Mouse (Mus musculus): ENCODE data around the gene Clec4b2. TPM values are rescaled to one million over a fixed set of nuclear protein-coding genes. Genes with fewer than 3 reads are reported as not detected.
"Not testable (repeated sequence)": the region's sequence is repeated elsewhere in the genome, so short reads cannot be mapped to it uniquely, and the experiment has no call there.

Clec4b2 gene
- polyA plus RNA-seq, 1 experiment from 2014 or later, result not detected

DNA sequence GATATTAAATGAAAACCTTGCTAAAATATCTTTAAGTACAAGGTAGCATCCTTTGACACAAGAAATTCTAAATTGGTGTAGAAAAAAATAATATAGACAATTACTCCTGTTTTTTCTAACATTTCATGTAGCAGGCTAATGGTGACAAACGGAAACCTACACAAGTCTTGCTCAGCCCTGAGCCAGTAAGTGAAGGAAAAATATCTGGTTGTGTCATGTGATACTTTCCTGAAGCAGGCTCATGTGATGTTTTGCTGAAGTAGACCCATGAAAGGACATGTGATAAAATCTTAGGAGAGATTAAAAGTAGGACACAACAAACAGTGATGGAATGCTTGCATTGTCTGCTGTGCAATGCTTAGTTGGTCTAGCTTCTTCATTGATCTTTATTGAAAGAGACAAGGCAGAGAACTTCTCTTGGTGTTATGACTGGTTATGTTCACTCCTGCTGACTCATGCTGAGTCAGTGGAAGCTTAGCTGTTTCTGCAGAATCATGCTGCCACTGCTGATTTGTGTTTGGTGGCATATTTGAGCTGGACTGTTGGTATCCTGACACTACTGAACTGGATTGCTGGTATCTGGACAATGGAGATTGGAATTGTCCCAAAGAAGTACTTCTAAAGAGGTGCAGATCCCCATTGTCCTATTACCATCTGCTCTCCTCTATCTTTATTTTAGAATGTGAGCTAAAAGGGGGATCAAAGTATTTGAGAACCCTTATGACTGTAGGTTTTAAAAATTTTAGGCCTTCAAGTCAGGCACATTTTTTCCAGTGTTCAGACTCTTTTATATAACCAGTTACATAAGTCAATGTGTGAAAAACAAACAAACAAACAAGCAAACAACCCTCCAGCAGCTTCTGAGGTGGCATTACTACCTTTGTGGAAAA lies 34.7 kb downstream of the Clec4b2 start:
- no peak overlapping the region for H3K4me2 ChIP-seq (ENCODE audit: low read depth, low read length)
- no peak overlapping the region for H3K27ac ChIP-seq (replicated peaks; ENCODE audit: low read depth, low read length)
- H3K4me3 ChIP-seq (ENCODE audit: low read depth, low read length), result no peak overlapping the region
- H3K36me3 ChIP-seq (replicated peaks; ENCODE audit: control insufficient read depth, insufficient read depth, low read depth, low read length), result no peaks in the 10 kb centered on the region
- H3K4me1 ChIP-seq (ENCODE audit: control insufficient read depth, insufficient read depth, low read length), result no peaks in the 10 kb centered on the region
- no peaks in the 10 kb centered on the region for H3K9me3 ChIP-seq (replicated peaks; ENCODE audit: control insufficient read depth, low read length)
- WGBS, result 86% methylated on average over 1 of the region's 1 CpGs
- no peak overlapping the region for H3K9ac ChIP-seq (replicated peaks; ENCODE audit: low read length)
- ATAC-seq (replicated peaks; ENCODE audit: insufficient number of reproducible peaks, low FRiP score, low TSS enrichment, low read depth), result no peak
- no peak for DNase-seq (ENCODE audit: low spot score)
- no peaks in the 10 kb centered on the region for H3K27me3 ChIP-seq (ENCODE audit: control insufficient read depth, insufficient read depth, low read length)

GRCm38 (mm10) chr6:123208077-123208439 lies 35.4 kb downstream of the Clec4b2 start:
- H3K36me3 ChIP-seq (replicated peaks; ENCODE audit: control insufficient read depth, insufficient read depth, low read depth, low read length); H3K4me3 ChIP-seq (ENCODE audit: low read depth, low read length); H3K9me3 ChIP-seq (replicated peaks; ENCODE audit: control insufficient read depth, low read length); H3K4me2 ChIP-seq (ENCODE audit: low read depth, low read length); ATAC-seq (replicated peaks; ENCODE audit: insufficient number of reproducible peaks, low FRiP score, low TSS enrichment, low read depth); H3K27me3 ChIP-seq (ENCODE audit: control insufficient read depth, insufficient read depth, low read length); DNase-seq (ENCODE audit: low spot score); H3K4me1 ChIP-seq (ENCODE audit: control insufficient read depth, insufficient read depth, low read length); H3K9ac ChIP-seq (replicated peaks; ENCODE audit: low read length); H3K27ac ChIP-seq (replicated peaks; ENCODE audit: low read depth, low read length): not testable (repeated sequence)

GRCm38 (mm10) chr6:123211726-123212125 lies 39.0 kb downstream of the Clec4b2 start:
- Histone ChIP-seq H3K4me1 (ENCODE audit: control insufficient read depth, insufficient read depth, low read length) (no peaks in the 10 kb centered on the region), H3K27ac (replicated peaks; ENCODE audit: low read depth, low read length) (no peak overlapping the region), H3K27me3 (ENCODE audit: control insufficient read depth, insufficient read depth, low read length) (no peaks in the 10 kb centered on the region), H3K4me3 (ENCODE audit: low read depth, low read length) (no peak overlapping the region), H3K36me3 (replicated peaks; ENCODE audit: control insufficient read depth, insufficient read depth, low read depth, low read length) (no peaks in the 10 kb centered on the region), H3K9me3 (replicated peaks; ENCODE audit: control insufficient read depth, low read length) (no peaks in the 10 kb centered on the region), H3K4me2 (ENCODE audit: low read depth, low read length) (no peak overlapping the region), H3K9ac (replicated peaks; ENCODE audit: low read length) (no peak overlapping the region)
- WGBS, result 75% methylated on average over 1 of the region's 1 CpGs
- no peak for DNase-seq (ENCODE audit: low spot score)
- no peak for ATAC-seq (replicated peaks; ENCODE audit: insufficient number of reproducible peaks, low FRiP score, low TSS enrichment, low read depth)

DNA sequence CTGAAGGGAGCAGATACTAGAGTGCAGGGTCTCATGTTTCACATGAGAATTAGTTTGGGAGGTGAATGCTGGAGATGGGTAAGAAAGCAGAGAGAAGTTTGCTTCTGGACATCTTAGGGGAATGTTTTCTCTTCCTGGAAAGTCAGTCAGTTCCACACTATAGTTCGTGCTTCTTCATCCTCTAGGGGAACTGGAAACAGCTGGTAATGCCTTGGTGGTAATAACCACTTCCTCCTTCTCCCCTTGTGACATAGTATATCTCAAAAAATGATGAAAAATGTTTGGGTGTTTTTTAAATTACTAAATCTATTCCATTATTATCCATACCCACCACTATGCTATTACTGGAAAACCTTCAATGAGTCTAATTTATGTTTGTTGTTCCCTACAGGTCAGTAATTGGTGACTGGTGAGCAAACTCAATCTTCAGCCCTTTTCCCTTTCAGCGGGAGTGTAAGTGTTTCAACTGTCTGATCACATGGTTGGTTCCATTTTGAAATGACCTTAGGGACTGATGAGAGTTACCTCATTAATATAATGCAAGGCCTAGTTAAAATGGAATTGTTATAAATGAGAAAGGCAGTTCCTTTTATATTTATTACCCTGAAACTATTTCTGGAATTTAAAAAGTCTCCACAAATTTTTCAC lies 55.0 kb downstream of the Clec4b2 start:
- H3K4me3 ChIP-seq (ENCODE audit: low read depth, low read length), result no peak overlapping the region
- no peak for DNase-seq (ENCODE audit: low spot score)
- no peaks in the 10 kb centered on the region for H3K4me1 ChIP-seq (ENCODE audit: control insufficient read depth, insufficient read depth, low read length)
- H3K9me3 ChIP-seq (replicated peaks; ENCODE audit: control insufficient read depth, low read length), result no peaks in the 10 kb centered on the region
- WGBS, result 69% methylated on average over 2 of the region's 2 CpGs
- no peak for ATAC-seq (replicated peaks; ENCODE audit: insufficient number of reproducible peaks, low FRiP score, low TSS enrichment, low read depth)
- no peaks in the 10 kb centered on the region for H3K36me3 ChIP-seq (replicated peaks; ENCODE audit: control insufficient read depth, insufficient read depth, low read depth, low read length)
- H3K27ac ChIP-seq (replicated peaks; ENCODE audit: low read depth, low read length), result no peak overlapping the region
- no peak overlapping the region for H3K9ac ChIP-seq (replicated peaks; ENCODE audit: low read length)
- H3K4me2 ChIP-seq (ENCODE audit: low read depth, low read length), result no peak overlapping the region
- no peaks in the 10 kb centered on the region for H3K27me3 ChIP-seq (ENCODE audit: control insufficient read depth, insufficient read depth, low read length)

GRCm38 (mm10) chr6:123229644-123230043 lies 57.0 kb downstream of the Clec4b2 start, which contains the start of gene Clec4n:
Clec4n (plus strand) TSS chr6:123229843.
- Histone ChIP-seq H3K27me3 (ENCODE audit: control insufficient read depth, insufficient read depth, low read length) (no peaks in the 10 kb centered on the region), H3K36me3 (replicated peaks; ENCODE audit: control insufficient read depth, insufficient read depth, low read depth, low read length) (no peaks in the 10 kb centered on the region), H3K27ac (replicated peaks; ENCODE audit: low read depth, low read length) (no peak within 1 kb of the TSS), H3K4me1 (ENCODE audit: control insufficient read depth, insufficient read depth, low read length) (no peaks in the 10 kb centered on the region), H3K4me2 (ENCODE audit: low read depth, low read length) (no peak within 1 kb of the TSS), H3K4me3 (ENCODE audit: low read depth, low read length) (no peak within 1 kb of the TSS), H3K9ac (replicated peaks; ENCODE audit: low read length) (no peak within 1 kb of the TSS), H3K9me3 (replicated peaks; ENCODE audit: control insufficient read depth, low read length) (no peaks in the 10 kb centered on the region)
- WGBS, result 68% methylated on average over 3 of the region's 3 CpGs
- ATAC-seq (replicated peaks; ENCODE audit: insufficient number of reproducible peaks, low FRiP score, low TSS enrichment, low read depth), result no peak
- no peak for DNase-seq (ENCODE audit: low spot score)

DNA sequence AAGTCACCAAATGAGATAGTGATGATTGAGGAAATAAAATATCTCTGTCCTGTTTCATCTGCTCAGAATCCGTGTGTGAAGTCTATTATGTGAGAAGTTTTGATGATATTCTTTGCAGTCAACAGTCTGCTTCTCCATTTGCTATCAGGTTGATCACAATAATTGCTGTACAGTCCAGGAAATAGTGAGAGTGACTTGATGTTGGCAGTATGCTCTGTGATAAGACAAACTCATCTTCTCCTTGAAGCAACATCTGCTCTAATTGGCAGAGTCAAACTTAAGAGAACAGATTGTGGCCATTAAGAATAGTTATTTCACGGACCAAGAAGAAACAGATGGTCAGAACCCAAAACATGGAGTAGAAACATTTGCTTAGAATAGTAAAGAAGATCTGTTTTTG lies 58.5 kb downstream of the Clec4b2 start:
- no peak for DNase-seq (ENCODE audit: low spot score)
- no peak overlapping the region for H3K4me2 ChIP-seq (ENCODE audit: low read depth, low read length)
- H3K4me1 ChIP-seq (ENCODE audit: control insufficient read depth, insufficient read depth, low read length), result no peaks in the 10 kb centered on the region
- ATAC-seq (replicated peaks; ENCODE audit: insufficient number of reproducible peaks, low FRiP score, low TSS enrichment, low read depth), result no peak
- 66% methylated on average over 2 of the region's 2 CpGs for WGBS
- no peaks in the 10 kb centered on the region for H3K36me3 ChIP-seq (replicated peaks; ENCODE audit: control insufficient read depth, insufficient read depth, low read depth, low read length)
- H3K27ac ChIP-seq (replicated peaks; ENCODE audit: low read depth, low read length), result no peak overlapping the region
- H3K27me3 ChIP-seq (ENCODE audit: control insufficient read depth, insufficient read depth, low read length), result no peaks in the 10 kb centered on the region
- no peak overlapping the region for H3K9ac ChIP-seq (replicated peaks; ENCODE audit: low read length)
- no peak overlapping the region for H3K4me3 ChIP-seq (ENCODE audit: low read depth, low read length)
- H3K9me3 ChIP-seq (replicated peaks; ENCODE audit: control insufficient read depth, low read length), result no peaks in the 10 kb centered on the region

GRCm38 (mm10) chr6:123237582-123237981 lies 64.9 kb downstream of the Clec4b2 start:
- no peaks in the 10 kb centered on the region for H3K4me1 ChIP-seq (ENCODE audit: control insufficient read depth, insufficient read depth, low read length)
- H3K36me3 ChIP-seq (replicated peaks; ENCODE audit: control insufficient read depth, insufficient read depth, low read depth, low read length), result no peaks in the 10 kb centered on the region
- no peak for ATAC-seq (replicated peaks; ENCODE audit: insufficient number of reproducible peaks, low FRiP score, low TSS enrichment, low read depth)
- no peak overlapping the region for H3K27ac ChIP-seq (replicated peaks; ENCODE audit: low read depth, low read length)
- no peak overlapping the region for H3K4me2 ChIP-seq (ENCODE audit: low read depth, low read length)
- H3K4me3 ChIP-seq (ENCODE audit: low read depth, low read length), result no peak overlapping the region
- DNase-seq (ENCODE audit: low spot score), result no peak
- H3K9me3 ChIP-seq (replicated peaks; ENCODE audit: control insufficient read depth, low read length), result no peaks in the 10 kb centered on the region
- no peaks in the 10 kb centered on the region for H3K27me3 ChIP-seq (ENCODE audit: control insufficient read depth, insufficient read depth, low read length)
- H3K9ac ChIP-seq (replicated peaks; ENCODE audit: low read length), result no peak overlapping the region

DNA sequence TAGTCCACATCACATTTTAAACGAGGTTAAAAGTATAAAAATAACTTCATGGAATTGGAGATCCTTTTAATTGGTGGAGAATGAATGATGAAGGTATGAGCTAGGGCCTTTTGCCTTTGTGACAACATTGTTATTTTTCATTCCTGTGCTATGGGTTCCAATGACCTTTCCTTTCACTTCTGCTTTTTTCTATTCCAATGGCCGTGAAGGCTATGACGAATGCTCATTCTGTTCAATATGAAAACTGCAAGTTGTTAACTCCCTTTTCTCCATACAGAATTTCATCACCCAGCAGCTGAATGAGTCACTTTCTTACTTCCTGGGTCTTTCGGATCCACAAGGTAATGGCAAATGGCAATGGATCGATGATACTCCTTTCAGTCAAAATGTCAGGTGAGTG lies 71.5 kb downstream of the Clec4b2 start:
- Histone ChIP-seq H3K4me3 (ENCODE audit: low read depth, low read length) (no peak overlapping the region), H3K27me3 (ENCODE audit: control insufficient read depth, insufficient read depth, low read length) (no peaks in the 10 kb centered on the region), H3K4me2 (ENCODE audit: low read depth, low read length) (no peak overlapping the region), H3K27ac (replicated peaks; ENCODE audit: low read depth, low read length) (no peak overlapping the region), H3K9me3 (replicated peaks; ENCODE audit: control insufficient read depth, low read length) (no peaks in the 10 kb centered on the region), H3K36me3 (replicated peaks; ENCODE audit: control insufficient read depth, insufficient read depth, low read depth, low read length) (no peaks in the 10 kb centered on the region), H3K9ac (replicated peaks; ENCODE audit: low read length) (no peak overlapping the region), H3K4me1 (ENCODE audit: control insufficient read depth, insufficient read depth, low read length) (no peaks in the 10 kb centered on the region)
- DNase-seq (ENCODE audit: low spot score) (no peak), ATAC-seq (replicated peaks; ENCODE audit: insufficient number of reproducible peaks, low FRiP score, low TSS enrichment, low read depth) (no peak)
- 83% methylated on average over 5 of the region's 5 CpGs for WGBS
